ENCODE assay signal across 16 mouse cellular contexts in the genomic region with DNA sequence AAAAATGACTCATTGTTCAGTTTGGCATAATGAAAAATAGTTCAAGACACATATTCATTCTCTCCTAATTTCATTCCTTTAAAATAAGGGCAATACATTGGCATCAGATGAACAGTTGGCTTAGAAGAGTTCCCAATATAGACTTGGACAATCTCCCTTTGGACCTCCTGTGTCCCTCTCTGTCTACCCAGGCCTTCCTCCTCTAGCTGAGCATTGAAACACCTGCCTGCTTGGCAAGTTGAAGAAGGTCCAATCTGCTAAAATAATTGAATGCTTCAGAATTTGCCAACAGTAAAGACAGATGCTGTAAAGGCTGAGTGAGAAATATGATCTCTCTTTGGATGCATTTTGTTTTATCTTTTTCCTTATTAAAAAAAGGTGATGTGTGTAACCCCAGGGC.
"Had no signal": no experiment of that assay in that cellular context is flagged by ENCODE, and none has a peak within 500 bp of the region (broad histone marks: within the 10 kb centered on the region; RNA-seq: fewer than 3 reads in every experiment).

No protein-coding gene starts in this region.

- H3K9me3 ChIP-seq: limb, embryonic 15.5 days; lung, embryonic 15.5 days; midbrain, embryonic 15.5 days; neural tube, embryonic 12.5 days; stomach, embryonic 15.5 days had no signal

- DNase-seq: kidney, postnatal 36 days; layer of hippocampus, postnatal 36 days; liver, embryonic 13.5 days; liver, postnatal 0 days; lung, postnatal 14 days; thymus, adult 2 months; thymus, postnatal 25 days had no signal

- H3K36me3 ChIP-seq: limb, embryonic 15.5 days; liver, embryonic 13.5 days; lung, embryonic 15.5 days; midbrain, embryonic 15.5 days; neural tube, embryonic 12.5 days; stomach, embryonic 15.5 days had no signal

- H3K27ac ChIP-seq: layer of hippocampus, adult 2 months; limb, embryonic 15.5 days; liver, embryonic 13.5 days; lung, embryonic 15.5 days; macrophage; midbrain, embryonic 15.5 days; neural tube, embryonic 12.5 days; stomach, embryonic 15.5 days had no signal

- H3K4me2 ChIP-seq: limb, embryonic 15.5 days; liver, embryonic 13.5 days; lung, embryonic 15.5 days; midbrain, embryonic 11.5 days; midbrain, embryonic 15.5 days; neural tube, embryonic 12.5 days; stomach, embryonic 15.5 days had no signal

- H3K27me3 ChIP-seq: limb, embryonic 15.5 days; liver, embryonic 13.5 days; lung, embryonic 15.5 days; megakaryocyte, embryonic 14.5 days; midbrain, embryonic 15.5 days; neural tube, embryonic 12.5 days; stomach, embryonic 15.5 days had no signal

- H3K4me1 ChIP-seq: limb, embryonic 15.5 days; liver, embryonic 13.5 days; lung, embryonic 15.5 days; midbrain, embryonic 15.5 days; neural tube, embryonic 12.5 days; stomach, embryonic 15.5 days had no signal

- H3K4me3 ChIP-seq: layer of hippocampus, adult 2 months; limb, embryonic 15.5 days; liver, embryonic 13.5 days; lung, embryonic 15.5 days; megakaryocyte, embryonic 14.5 days; midbrain, embryonic 15.5 days; neural tube, embryonic 12.5 days; stomach, embryonic 15.5 days had no signal

- ATAC-seq: liver, postnatal 0 days; midbrain, embryonic 15.5 days had no signal

- H3K9ac ChIP-seq: limb, embryonic 15.5 days; liver, embryonic 13.5 days; liver, postnatal 0 days; lung, embryonic 15.5 days; midbrain, embryonic 15.5 days; neural tube, embryonic 12.5 days; stomach, embryonic 15.5 days had no signal
